Mouse (Mus musculus) embryonic fibroblast, embryonic 13.5 days (primary cell): ENCODE data around the gene Apon.

Source experiments
- CTCF ChIP-seq: IDR thresholded peaks from 2 replicates; pipeline ENCODE4 v1.5.1; 2011; ENCODE audit warnings: mild to moderate bottlenecking, control low read depth, low read length, moderate library complexity, borderline replicate concordance; ENCODE audit not compliant: insufficient read depth
- POLR2A ChIP-seq: IDR thresholded peaks from 2 replicates; pipeline ENCODE4 v1.6.1; 2011; ENCODE audit warnings: low read depth, mild to moderate bottlenecking, control low read depth, low read length, moderate library complexity

DNA sequence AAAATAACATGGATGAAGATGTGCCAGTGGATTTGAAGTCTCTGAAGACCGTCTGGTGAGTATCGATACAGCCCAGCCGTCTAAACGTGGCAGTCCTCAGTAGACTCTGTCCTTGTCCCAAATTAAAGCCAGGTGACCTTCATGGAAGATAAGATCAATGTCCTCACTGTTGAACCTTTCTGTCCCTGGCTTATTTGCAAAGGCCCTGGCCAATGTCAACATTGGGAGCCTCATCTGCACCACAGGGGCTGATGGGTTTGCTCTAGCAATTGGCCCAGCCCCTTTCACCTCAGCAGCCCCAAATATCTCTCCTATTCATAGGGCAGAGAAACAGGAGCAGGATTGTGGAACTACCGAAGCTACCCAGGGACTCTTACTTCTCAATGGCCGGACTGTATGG, 14.5 kb downstream of the Apon start, which contains the start of gene Apof:
- no peak for TF ChIP-seq CTCF
- no peak for TF ChIP-seq POLR2A
